Mouse (Mus musculus) hindbrain, postnatal 0 days (tissue): ENCODE data around the gene Tbc1d1. TPM values are rescaled to one million over a fixed set of nuclear protein-coding genes. Genes with fewer than 3 reads are reported as not detected.
A peak's percentile ranks its signal among the peaks of the same experiment; 100 is the strongest.

Source experiments
- ATAC-seq: fragments of 200-750 bp; cut with Nextera tagmentation; 2 replicates; pipeline ENCODE4 v1.8.0; 2017; ENCODE audit warnings: mild to moderate bottlenecking, moderate TSS enrichment, moderate library complexity
- DNase-seq: peaks from one replicate; pipeline ENCODE4 v3.0.0-alpha.2; 2015; ENCODE audit warnings: low spot score
- H3K27ac ChIP-seq: fragments of 300-500 bp; sonication (generic); 2 replicates; pipeline ENCODE4 v1.5.1; 2014; ENCODE audit warnings: mild to moderate bottlenecking
- H3K27me3 ChIP-seq: fragments of 300-500 bp; sonication (generic); 2 replicates; pipeline ENCODE4 v1.6.1; 2014; ENCODE audit warnings: low read length, mixed read lengths; ENCODE audit not compliant: insufficient read depth
- H3K36me3 ChIP-seq: fragments of 300-500 bp; sonication (generic); 2 replicates; pipeline ENCODE4 v1.6.1; 2014; ENCODE audit warnings: low read length, mixed read lengths; ENCODE audit not compliant: insufficient read depth
- H3K4me1 ChIP-seq: fragments of 300-500 bp; sonication (generic); 2 replicates; pipeline ENCODE4 v1.6.1; 2014; ENCODE audit warnings: antibody characterized with exemption, low read length, mixed read lengths; ENCODE audit not compliant: insufficient read depth
- H3K4me2 ChIP-seq: fragments of 300-500 bp; sonication (generic); 2 replicates; pipeline ENCODE4 v1.6.1; 2014; ENCODE audit warnings: low read depth, mild to moderate bottlenecking, low read length, moderate library complexity, mixed read lengths
- H3K4me3 ChIP-seq: fragments of 300-500 bp; sonication (generic); 2 replicates; pipeline ENCODE4 v1.5.1; 2014; ENCODE audit warnings: low read length
- H3K9ac ChIP-seq: fragments of 300-500 bp; sonication (generic); replicated peaks from 2 replicates; pipeline ENCODE4 v1.6.1; 2014; ENCODE audit warnings: mild to moderate bottlenecking, low read length, moderate library complexity, mixed read lengths
- H3K9me3 ChIP-seq: fragments of 300-500 bp; sonication (generic); 2 replicates; pipeline ENCODE4 v1.6.1; 2016; ENCODE audit warnings: low read length, mixed read lengths
- CTCF ChIP-seq: IDR thresholded peaks from 2 replicates; pipeline ENCODE4 v1.5.1; 2016; ENCODE audit warnings: antibody characterized with exemption, control low read depth, low read depth
- WGBS: fragments of 180-500 bp; shearing (Covaris S2); extraction: QIAGEN DNeasy Blood & Tissue Kit; methylation state at CpG from one replicate; pipeline ENCODE4 v1.1.7; 2014; 5-methylcytosine and 5-hydroxymethylcytosine counted together
- polyA plus RNA-seq: library from polyadenylated mRNA; unstranded; fragments of >200 nt; fragmentation: Nextera tagmentation; extraction: Ambion mirVana; gene quantifications from 2 replicates; pipeline ENCODE4 v1.2.1, GENCODE M21; 2015
- total RNA-seq: library from RNA; depleted of rRNA; stranded (reverse); fragments of >200 nt; gene quantifications from 2 replicates; pipeline ENCODE4 v1.2.3, GENCODE M21; 2014

Gene Tbc1d1
- total and polyA plus RNA-seq, 2 experiments from 2014 or later, result 7.2 to 19.2 TPM

DNA sequence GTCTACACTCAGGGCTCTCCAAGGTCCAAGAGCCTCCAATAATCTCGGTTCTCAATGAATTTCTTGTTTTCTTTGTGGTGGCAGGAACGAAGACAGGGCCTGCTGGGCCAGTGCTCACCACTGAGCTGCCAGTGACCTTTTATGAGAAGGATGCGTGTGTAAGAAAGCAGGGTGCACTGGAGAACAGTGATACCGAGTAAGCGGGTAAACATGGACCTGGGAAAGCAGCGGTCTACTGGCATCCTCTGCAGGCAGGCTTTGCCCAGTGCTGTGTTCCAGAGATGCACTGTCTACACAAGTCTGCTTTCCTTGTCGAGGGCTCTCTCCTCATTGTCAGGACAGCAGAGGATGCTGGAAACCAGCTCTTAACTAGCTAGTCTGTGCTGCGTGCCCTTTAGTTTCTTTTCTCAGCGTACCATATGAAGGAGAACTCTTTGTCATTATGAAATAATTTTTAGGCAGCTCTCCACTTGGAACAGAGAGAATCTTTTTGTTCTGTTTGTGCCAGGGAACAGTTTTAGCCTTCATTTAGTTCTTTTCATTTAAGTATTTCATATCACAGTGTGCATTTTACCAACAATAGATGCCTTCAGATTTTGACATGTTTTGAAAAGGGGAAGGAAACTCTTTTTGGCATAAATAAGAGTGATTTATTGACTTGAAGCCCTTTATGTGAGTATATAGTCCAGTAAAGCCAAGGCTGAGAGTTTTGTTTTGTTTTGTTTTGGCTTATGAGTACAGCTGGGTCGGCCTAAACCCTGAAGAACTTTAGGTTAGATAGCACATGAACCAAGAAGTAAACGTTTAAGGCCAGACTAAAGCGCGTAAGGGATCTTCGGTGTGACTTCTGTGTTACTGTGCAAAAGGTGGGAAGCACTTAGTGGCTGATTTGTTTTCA lies 132.2 kb downstream of the Tbc1d1 start:
- no peaks in the 10 kb centered on the region for H3K27me3 ChIP-seq
- peaks cover 5% of the 10 kb centered on the region; the same call in 1 of the 2 replicates for H3K36me3 ChIP-seq
- 83% methylated on average over 14 of the region's 14 CpGs for WGBS
- peak overlapping the region; percentile 9; the same call in 1 of the 2 replicates for H3K27ac ChIP-seq
- H3K9ac ChIP-seq, result no peak overlapping the region
- TF ChIP-seq CTCF, result no peak
- no peak overlapping the region for H3K4me3 ChIP-seq
- DNase-seq (no peak), ATAC-seq (no peak)
- H3K9me3 ChIP-seq, result no peaks in the 10 kb centered on the region
- H3K4me1 ChIP-seq, result no peaks in the 10 kb centered on the region
- no peak overlapping the region for H3K4me2 ChIP-seq

GRCm38 (mm10) chr5:64289202-64290060 lies 133.3 kb downstream of the Tbc1d1 start:
- WGBS, result 48% methylated on average over 5 of the region's 5 CpGs
- H3K9me3 ChIP-seq, result no peaks in the 10 kb centered on the region
- peak; percentile 94 for TF ChIP-seq CTCF
- no peak overlapping the region for H3K4me2 ChIP-seq
- H3K9ac ChIP-seq, result no peak overlapping the region
- DNase-seq (peak; percentile 94), ATAC-seq (peak; percentile 77)
- H3K27ac ChIP-seq, result peak overlapping the region; percentile 22; the same call in 1 of the 2 replicates
- no peak overlapping the region for H3K4me3 ChIP-seq
- H3K36me3 ChIP-seq, result peaks cover 5% of the 10 kb centered on the region; the same call in 1 of the 2 replicates
- no peaks in the 10 kb centered on the region for H3K4me1 ChIP-seq
- H3K27me3 ChIP-seq, result no peaks in the 10 kb centered on the region

- TF ChIP-seq CTCF, result no peak
- ATAC-seq (no peak), DNase-seq (no peak)
- WGBS, result 61% methylated on average over 4 of the region's 4 CpGs
- Histone ChIP-seq H3K9ac (no peak overlapping the region), H3K27ac (peak overlapping the region; percentile 22; the same call in 1 of the 2 replicates), H3K9me3 (no peaks in the 10 kb centered on the region), H3K4me1 (no peaks in the 10 kb centered on the region), H3K27me3 (no peaks in the 10 kb centered on the region), H3K4me2 (no peak overlapping the region), H3K36me3 (peaks cover 5% of the 10 kb centered on the region; the same call in 1 of the 2 replicates), H3K4me3 (no peak overlapping the region)
Measured at GRCm38 (mm10) chr5:64290061-64290345, 133.9 kb downstream of the Tbc1d1 start.

GRCm38 (mm10) chr5:64291657-64292056 lies 135.6 kb downstream of the Tbc1d1 start:
- WGBS, result 56% methylated on average over 5 of the region's 5 CpGs
- Histone ChIP-seq H3K36me3 (no peaks in the 10 kb centered on the region; the same call in 1 of the 2 replicates), H3K9me3 (no peaks in the 10 kb centered on the region), H3K27me3 (no peaks in the 10 kb centered on the region), H3K4me1 (no peaks in the 10 kb centered on the region), H3K4me2 (no peak overlapping the region), H3K4me3 (no peak overlapping the region), H3K27ac (no peak overlapping the region), H3K9ac (no peak overlapping the region)
- DNase-seq (no peak), ATAC-seq (no peak)
- TF ChIP-seq CTCF, result no peak

DNA sequence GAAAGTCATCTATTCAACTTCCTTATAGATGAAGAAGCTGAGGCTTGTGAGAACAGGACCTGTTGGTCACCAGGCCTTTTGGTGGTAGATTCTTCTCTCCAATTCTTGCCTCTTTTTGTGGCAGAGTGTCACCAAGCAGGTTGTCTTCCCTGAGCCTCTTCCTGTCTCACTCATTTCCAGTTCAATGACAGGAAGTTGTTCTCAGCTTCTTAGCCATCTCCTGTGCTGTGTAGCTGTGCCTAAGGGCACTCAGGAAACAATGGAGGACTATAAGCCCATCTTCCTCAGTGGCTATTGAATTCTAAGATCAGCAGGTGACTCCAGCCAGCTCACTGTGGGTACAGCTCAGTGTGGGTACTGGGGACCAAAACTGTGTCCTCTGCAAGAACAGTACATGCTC lies 139.5 kb downstream of the Tbc1d1 start:
- no peak for ATAC-seq

DNA sequence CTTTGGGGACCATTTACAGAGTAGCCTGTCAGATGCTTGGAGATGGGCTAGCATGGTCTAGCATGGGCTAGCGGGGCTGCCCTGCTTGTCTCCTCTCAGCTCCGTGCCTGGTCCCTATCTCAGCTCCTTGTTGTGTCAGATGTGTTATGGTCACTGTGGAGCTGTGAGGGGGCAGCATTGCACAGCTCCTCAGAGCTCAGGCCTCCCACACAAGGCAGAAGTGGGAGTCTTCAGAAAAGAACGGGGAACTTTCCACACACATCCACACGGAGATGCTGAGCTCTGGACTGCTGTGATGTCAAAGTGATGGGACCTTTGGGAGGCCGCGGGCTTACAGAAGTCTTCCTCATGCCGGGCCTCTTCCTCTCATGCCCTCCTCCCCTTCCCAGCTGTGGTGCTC lies 140.2 kb downstream of the Tbc1d1 start:
- no peak for ATAC-seq
- peaks cover 6% of the 10 kb centered on the region; the same call in 1 of the 2 replicates for H3K4me1 ChIP-seq

More for the DNA sequence above, 139.5 kb downstream of the Tbc1d1 start:
- H3K4me2 ChIP-seq, result no peak overlapping the region
- no peak overlapping the region for H3K9ac ChIP-seq
- H3K27ac ChIP-seq, result no peak overlapping the region
- DNase-seq, result no peak
- H3K4me3 ChIP-seq, result no peak overlapping the region
- no peaks in the 10 kb centered on the region for H3K27me3 ChIP-seq
- TF ChIP-seq CTCF, result no peak
- H3K36me3 ChIP-seq, result no peaks in the 10 kb centered on the region; the same call in 1 of the 2 replicates
- 0 out of 2 replicates have a peak, but pooled peaks cover 4% of the 10 kb centered on the region for H3K4me1 ChIP-seq
- no peaks in the 10 kb centered on the region for H3K9me3 ChIP-seq

More for the DNA sequence above, 140.2 kb downstream of the Tbc1d1 start:
- H3K4me3 ChIP-seq, result no peak overlapping the region
- no peak for DNase-seq
- no peaks in the 10 kb centered on the region for H3K27me3 ChIP-seq
- H3K9ac ChIP-seq, result no peak overlapping the region
- H3K4me2 ChIP-seq, result no peak overlapping the region
- WGBS, result 74% methylated on average over 7 of the region's 7 CpGs
- peak; percentile 26; the same call in 1 of the 2 replicates for TF ChIP-seq CTCF
- H3K27ac ChIP-seq, result no peak overlapping the region
- H3K36me3 ChIP-seq, result no peaks in the 10 kb centered on the region; the same call in 1 of the 2 replicates
- H3K9me3 ChIP-seq, result no peaks in the 10 kb centered on the region
